Mouse (Mus musculus) cerebellum, adult 8-10 months (tissue): ENCODE measurements around the gene Gpld1.
A peak's percentile ranks its signal among the peaks of the same experiment; 100 is the strongest.
"Not testable (repeated sequence)": the region's sequence is repeated elsewhere in the genome, so short reads cannot be mapped to it uniquely, and the experiment has no call there.

Source experiments
- DNase-seq: peaks from one replicate; pipeline ENCODE4 v3.0.0; 2022

The Gpld1 gene

GRCm38 (mm10) chr13:24952659-24953058 lies 9.7 kb downstream of the Gpld1 start:
- no peak for DNase-seq

- DNase-seq = no peak
Observed at GRCm38 (mm10) chr13:24955091-24955490, 12.1 kb downstream of the Gpld1 start.

- no peak for DNase-seq
Observed at GRCm38 (mm10) chr13:24955500-24955899, 12.5 kb downstream of the Gpld1 start.

GRCm38 (mm10) chr13:24958671-24959070 lies 15.7 kb downstream of the Gpld1 start:
- no peak for DNase-seq

GRCm38 (mm10) chr13:24960084-24960483 lies 17.1 kb downstream of the Gpld1 start:
- no peak for DNase-seq

GRCm38 (mm10) chr13:24962119-24962518 lies 19.2 kb downstream of the Gpld1 start:
- DNase-seq = no peak

GRCm38 (mm10) chr13:24965130-24965845 lies 22.3 kb downstream of the Gpld1 start:
- DNase-seq = no peak

- DNase-seq = no peak
Observed at GRCm38 (mm10) chr13:24965846-24966201, 22.9 kb downstream of the Gpld1 start.

GRCm38 (mm10) chr13:24971776-24972175 lies 28.8 kb downstream of the Gpld1 start:
- DNase-seq = not testable (repeated sequence)

- DNase-seq = no peak
Observed at GRCm38 (mm10) chr13:24976384-24976783, 33.4 kb downstream of the Gpld1 start.

GRCm38 (mm10) chr13:24977820-24978342 lies 34.9 kb downstream of the Gpld1 start:
- DNase-seq = no peak

- DNase-seq = no peak
Observed at GRCm38 (mm10) chr13:24981031-24981430, 38.1 kb downstream of the Gpld1 start.

GRCm38 (mm10) chr13:24985435-24985834 lies 42.5 kb downstream of the Gpld1 start:
- DNase-seq = no peak

- DNase-seq = peak; percentile 56
Observed at GRCm38 (mm10) chr13:24988391-24988790, 45.4 kb downstream of the Gpld1 start.

GRCm38 (mm10) chr13:24989006-24989405 lies 46.1 kb downstream of the Gpld1 start:
- no peak for DNase-seq

- no peak for DNase-seq
Observed at GRCm38 (mm10) chr13:24993160-24993559, 50.2 kb downstream of the Gpld1 start.

GRCm38 (mm10) chr13:24999538-24999937 lies 56.6 kb downstream of the Gpld1 start:
- DNase-seq = no peak

GRCm38 (mm10) chr13:25002965-25003364 lies 60.0 kb downstream of the Gpld1 start:
- no peak for DNase-seq

- peak; percentile 37 for DNase-seq
Observed at GRCm38 (mm10) chr13:25007115-25007514, 64.2 kb downstream of the Gpld1 start.

- no peak for DNase-seq
Observed at GRCm38 (mm10) chr13:25018316-25018715, 75.4 kb downstream of the Gpld1 start.

- DNase-seq = peak; percentile 88
Observed at GRCm38 (mm10) chr13:25019793-25020539, 77.0 kb downstream of the Gpld1 start, which contains the start of gene Mrs2. Gene Mrs2, minus strand, starts transcription at chr13:25020379.

GRCm38 (mm10) chr13:25020540-25020892 lies 77.6 kb downstream of the Gpld1 start:
- DNase-seq = peak; percentile 11

- DNase-seq = no peak
Observed at GRCm38 (mm10) chr13:25022386-25022785, 79.4 kb downstream of the Gpld1 start.

GRCm38 (mm10) chr13:25023129-25023528 lies 80.2 kb downstream of the Gpld1 start:
- DNase-seq = no peak
